Mouse (Mus musculus) neural tube, embryonic 13.5 days (tissue): ENCODE results near the gene Rai2. TPM values are rescaled to one million over a fixed set of nuclear protein-coding genes. Genes with fewer than 3 reads are reported as not detected.
A peak's percentile ranks its signal among the peaks of the same experiment; 100 is the strongest.
"Not testable (repeated sequence)": the region's sequence is repeated elsewhere in the genome, so short reads cannot be mapped to it uniquely, and the experiment has no call there.

ENCODE experiments used
- ATAC-seq: fragments of 200-750 bp; cut with Nextera tagmentation; 2 replicates; pipeline ENCODE4 v1.8.0; 2017; ENCODE audit warnings: low read depth, mild to moderate bottlenecking, moderate TSS enrichment, moderate library complexity
- H3K27ac ChIP-seq: fragments of 300-500 bp; sonication (generic); replicated peaks from 2 replicates; pipeline ENCODE4 v1.5.1; 2015; ENCODE audit warnings: moderate library complexity, mild to moderate bottlenecking, inconsistent platforms
- H3K27me3 ChIP-seq: fragments of 300-500 bp; sonication (generic); 2 replicates; pipeline ENCODE4 v1.6.1; 2015; ENCODE audit warnings: mild to moderate bottlenecking, inconsistent platforms
- H3K36me3 ChIP-seq: fragments of 300-500 bp; sonication (generic); 2 replicates; pipeline ENCODE4 v1.6.1; 2015; ENCODE audit warnings: mild to moderate bottlenecking, inconsistent platforms
- H3K4me1 ChIP-seq: fragments of 300-500 bp; sonication (generic); replicated peaks from 2 replicates; pipeline ENCODE4 v1.6.1; 2015; ENCODE audit warnings: inconsistent platforms
- H3K4me2 ChIP-seq: fragments of 300-500 bp; sonication (generic); 2 replicates; pipeline ENCODE4 v1.6.1; 2015; ENCODE audit warnings: inconsistent platforms, mild to moderate bottlenecking, moderate library complexity
- H3K4me3 ChIP-seq: fragments of 300-500 bp; sonication (generic); 2 replicates; pipeline ENCODE4 v1.5.1; 2015; ENCODE audit warnings: mild to moderate bottlenecking, inconsistent platforms
- H3K9ac ChIP-seq: fragments of 300-500 bp; sonication (generic); 2 replicates; pipeline ENCODE4 v1.6.1; 2015; ENCODE audit warnings: moderate library complexity, mild to moderate bottlenecking, inconsistent platforms
- H3K9me3 ChIP-seq: fragments of 300-500 bp; sonication (generic); 2 replicates; pipeline ENCODE4 v1.6.1; 2016; ENCODE audit warnings: inconsistent platforms
- WGBS: fragments of 180-500 bp; shearing (Covaris S2); methylation state at CpG from one replicate; pipeline ENCODE4 v1.1.7; 2015; 5-methylcytosine and 5-hydroxymethylcytosine counted together
- polyA plus RNA-seq: library from polyadenylated mRNA; unstranded; fragments of >200 nt; fragmentation: Nextera tagmentation; extraction: Ambion mirVana; gene quantifications from 2 replicates; pipeline ENCODE4 v1.2.1, GENCODE M21; 2015

The Rai2 gene
- polyA plus RNA-seq, 1 experiment from 2014 or later: 21.9 TPM

GRCm38 (mm10) chrX:161734310-161734676, 17.4 kb downstream of the Rai2 start:
- peaks cover 20% of the 10 kb centered on the region for H3K4me1 ChIP-seq
- no peak overlapping the region for H3K4me2 ChIP-seq
- 77% methylated on average over 4 of the region's 4 CpGs for WGBS
- peaks cover 73% of the 10 kb centered on the region for H3K27me3 ChIP-seq
- H3K9ac ChIP-seq: no peak overlapping the region
- H3K9me3 ChIP-seq: no peaks in the 10 kb centered on the region
- ATAC-seq: no peak
- no peaks in the 10 kb centered on the region for H3K36me3 ChIP-seq
- H3K4me3 ChIP-seq: no peak overlapping the region
- peak overlapping the region; percentile 78 for H3K27ac ChIP-seq

- peaks cover 6% of the 10 kb centered on the region; the same call in 1 of the 2 replicates for H3K4me1 ChIP-seq
- no peak for ATAC-seq
- no peak overlapping the region for H3K4me3 ChIP-seq
- H3K36me3 ChIP-seq: no peaks in the 10 kb centered on the region
- peaks cover 79% of the 10 kb centered on the region for H3K27me3 ChIP-seq
- no peak overlapping the region for H3K9ac ChIP-seq
- 54% methylated on average over 1 of the region's 1 CpGs for WGBS
- H3K27ac ChIP-seq: no peak overlapping the region
- H3K4me2 ChIP-seq: no peak overlapping the region
- H3K9me3 ChIP-seq: no peaks in the 10 kb centered on the region
Measured at GRCm38 (mm10) chrX:161739374-161739773, 22.5 kb downstream of the Rai2 start.

- ATAC-seq: no peak
- H3K27me3 ChIP-seq: peaks cover 81% of the 10 kb centered on the region
Measured at GRCm38 (mm10) chrX:161743080-161743479, 26.2 kb downstream of the Rai2 start.

GRCm38 (mm10) chrX:161745296-161745695, 28.4 kb downstream of the Rai2 start:
- no peaks in the 10 kb centered on the region for H3K9me3 ChIP-seq
- H3K27ac ChIP-seq: no peak overlapping the region
- 76% methylated on average over 3 of the region's 3 CpGs for WGBS
- no peak for ATAC-seq
- no peaks in the 10 kb centered on the region for H3K4me1 ChIP-seq
- H3K36me3 ChIP-seq: no peaks in the 10 kb centered on the region
- no peak overlapping the region for H3K4me3 ChIP-seq
- no peak overlapping the region for H3K4me2 ChIP-seq
- H3K9ac ChIP-seq: no peak overlapping the region
- H3K27me3 ChIP-seq: peaks cover 74% of the 10 kb centered on the region

More at GRCm38 (mm10) chrX:161743080-161743479, 26.2 kb downstream of the Rai2 start:
- H3K27ac ChIP-seq: no peak overlapping the region
- no peak overlapping the region for H3K9ac ChIP-seq
- no peaks in the 10 kb centered on the region for H3K36me3 ChIP-seq
- no peak overlapping the region for H3K4me3 ChIP-seq
- H3K4me1 ChIP-seq: no peaks in the 10 kb centered on the region
- WGBS: 51% methylated on average over 3 of the region's 3 CpGs
- no peak overlapping the region for H3K4me2 ChIP-seq
- no peaks in the 10 kb centered on the region for H3K9me3 ChIP-seq

GRCm38 (mm10) chrX:161747337-161747736, 30.5 kb downstream of the Rai2 start:
- H3K4me3 ChIP-seq: no peak overlapping the region
- H3K9ac ChIP-seq: no peak overlapping the region
- H3K27ac ChIP-seq: no peak overlapping the region
- H3K36me3 ChIP-seq: no peaks in the 10 kb centered on the region
- WGBS: 69% methylated on average over 2 of the region's 2 CpGs
- no peaks in the 10 kb centered on the region for H3K4me1 ChIP-seq
- H3K4me2 ChIP-seq: no peak overlapping the region
- H3K27me3 ChIP-seq: peaks cover 68% of the 10 kb centered on the region
- H3K9me3 ChIP-seq: no peaks in the 10 kb centered on the region
- ATAC-seq: no peak

GRCm38 (mm10) chrX:161753514-161753913, 36.6 kb downstream of the Rai2 start:
- no peak overlapping the region for H3K9ac ChIP-seq
- no peaks in the 10 kb centered on the region for H3K4me1 ChIP-seq
- no peaks in the 10 kb centered on the region for H3K9me3 ChIP-seq
- no peak overlapping the region for H3K27ac ChIP-seq
- no peak overlapping the region for H3K4me3 ChIP-seq
- peaks cover 52% of the 10 kb centered on the region for H3K27me3 ChIP-seq
- ATAC-seq: no peak
- WGBS: 79% methylated on average over 2 of the region's 2 CpGs
- H3K36me3 ChIP-seq: no peaks in the 10 kb centered on the region
- no peak overlapping the region for H3K4me2 ChIP-seq

GRCm38 (mm10) chrX:161776321-161776962, 59.6 kb downstream of the Rai2 start:
- H3K27ac ChIP-seq: no peak overlapping the region
- no peak overlapping the region for H3K4me2 ChIP-seq
- H3K4me3 ChIP-seq: no peak overlapping the region
- H3K36me3 ChIP-seq: peaks cover 12% of the 10 kb centered on the region; the same call in 1 of the 2 replicates
- H3K9me3 ChIP-seq: no peaks in the 10 kb centered on the region
- H3K27me3 ChIP-seq: peaks cover 55% of the 10 kb centered on the region
- 63% methylated on average over 12 of the region's 12 CpGs for WGBS
- no peak overlapping the region for H3K9ac ChIP-seq
- H3K4me1 ChIP-seq: peaks cover 14% of the 10 kb centered on the region
- ATAC-seq: no peak

GRCm38 (mm10) chrX:161780321-161781034, 63.6 kb downstream of the Rai2 start:
- Histone ChIP-seq H3K27me3 (peaks cover 59% of the 10 kb centered on the region), H3K4me2 (no peak overlapping the region), H3K4me3 (no peak overlapping the region), H3K4me1 (peaks cover 13% of the 10 kb centered on the region), H3K27ac (no peak overlapping the region), H3K9ac (no peak overlapping the region), H3K9me3 (no peaks in the 10 kb centered on the region), H3K36me3 (peaks cover 12% of the 10 kb centered on the region; the same call in 1 of the 2 replicates)
- no peak for ATAC-seq
- 68% methylated on average over 6 of the region's 6 CpGs for WGBS

GRCm38 (mm10) chrX:161790182-161790581, 73.3 kb downstream of the Rai2 start:
- Histone ChIP-seq H3K9me3 (no peaks in the 10 kb centered on the region), H3K9ac (no peak overlapping the region), H3K27ac (no peak overlapping the region), H3K4me1 (no peaks in the 10 kb centered on the region), H3K36me3 (no peaks in the 10 kb centered on the region), H3K4me3 (no peak overlapping the region), H3K27me3 (peaks cover 56% of the 10 kb centered on the region), H3K4me2 (no peak overlapping the region)
- no peak for ATAC-seq
- WGBS: 38% methylated on average over 6 of the region's 6 CpGs

- H3K9me3 ChIP-seq, H3K27ac ChIP-seq, H3K36me3 ChIP-seq, H3K9ac ChIP-seq, ATAC-seq, H3K4me1 ChIP-seq, H3K4me2 ChIP-seq, H3K4me3 ChIP-seq: not testable (repeated sequence)
- peaks cover 27% of the 10 kb centered on the region for H3K27me3 ChIP-seq
- WGBS: 14% methylated on average over 2 of the region's 2 CpGs
Measured at GRCm38 (mm10) chrX:161826186-161826585, 109.3 kb downstream of the Rai2 start.
